Mouse (Mus musculus) CD8-positive naive resting alpha-beta T cell, adult 57 days (primary cell): Measurements from ENCODE around the gene Foxn2. TPM values are rescaled to one million over a fixed set of nuclear protein-coding genes. Genes with fewer than 3 reads are reported as not detected.

Source experiments
- total RNA-seq: library from RNA; stranded (reverse); gene quantifications from one replicate; pipeline ENCODE4 v1.2.4, GENCODE M21; 2023

Gene Foxn2
- total RNA-seq = 52.8 TPM

DNA sequence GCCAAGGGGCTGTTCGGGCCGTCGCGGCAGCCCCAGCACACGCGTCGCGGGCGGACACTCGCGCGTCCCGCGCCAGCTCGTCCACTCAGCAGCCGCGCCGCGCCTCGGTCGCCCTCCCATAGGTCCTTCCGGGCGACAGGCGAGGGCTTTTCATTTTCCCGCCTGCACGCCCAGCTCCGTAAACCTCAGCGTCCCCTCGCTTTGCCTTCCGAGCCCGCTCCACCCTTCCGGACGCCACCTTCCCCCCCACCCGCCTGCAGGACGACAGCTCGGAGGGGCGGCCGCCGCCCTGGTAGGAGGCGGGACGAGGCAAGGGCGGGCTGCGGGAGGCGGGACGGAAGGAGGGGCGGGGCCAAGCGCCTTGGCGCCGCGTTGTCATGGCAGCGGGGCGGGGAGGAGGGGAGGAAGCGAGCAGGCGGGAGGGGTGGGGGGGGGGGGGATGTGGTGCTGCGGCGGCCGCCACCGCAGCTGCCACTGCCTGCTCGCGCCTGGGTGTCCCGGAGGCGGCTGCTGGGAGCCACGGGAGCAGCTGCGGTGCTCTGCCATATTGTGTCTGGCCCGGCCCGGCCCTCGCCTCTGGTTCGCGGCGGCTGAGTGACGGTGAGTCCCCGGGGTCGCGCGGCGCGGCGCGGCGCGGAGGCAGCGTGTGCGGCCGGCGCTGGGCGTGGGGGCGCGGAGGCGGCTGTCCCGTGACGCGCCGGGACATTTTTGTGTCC lies at the start of gene Foxn2:
Foxn2 (plus strand) TSS at position 427 of the 716 bp plus-strand sequence.

DNA sequence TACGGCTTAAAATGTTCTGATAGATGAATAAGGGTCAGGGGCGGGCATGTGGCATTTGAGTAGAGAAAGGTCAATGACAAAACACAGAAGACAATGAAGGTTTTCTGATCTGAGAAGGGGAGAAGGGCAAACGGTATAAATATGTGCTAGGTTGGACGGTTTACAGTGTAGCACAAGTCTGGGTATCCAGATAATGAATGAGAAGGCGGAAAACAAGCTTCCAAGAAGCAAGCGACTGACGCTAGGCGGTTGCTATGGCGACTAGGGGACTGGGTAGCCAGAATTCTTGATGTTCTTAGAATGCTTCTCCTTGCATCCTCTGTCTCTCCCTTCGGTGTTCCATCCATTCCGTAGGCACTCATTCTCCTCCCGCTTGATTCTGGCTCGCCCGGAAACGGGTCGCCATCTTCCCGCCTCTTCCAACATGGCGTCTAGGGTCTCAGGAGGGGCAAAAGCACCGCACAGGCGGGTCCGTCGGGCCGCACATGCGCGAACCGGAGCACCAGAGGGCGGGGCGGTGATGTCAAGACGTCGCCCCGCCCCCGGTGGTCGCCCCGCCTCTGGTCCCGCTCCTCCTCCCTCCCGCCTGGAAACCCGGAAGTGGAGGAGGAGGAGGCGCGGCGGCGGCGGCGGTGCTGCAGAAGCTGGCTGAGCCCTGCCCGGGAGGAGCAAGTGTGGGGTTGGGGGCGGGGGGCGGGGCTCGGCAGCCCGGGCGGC lies 89.2 kb downstream of the Foxn2 start, which contains the start of gene Ppp1r21:
Ppp1r21 (plus strand) TSS at position 600 of the 717 bp plus-strand sequence.

Other genes starting within 250 kb of the Foxn2 start
- gene Ppp1r21, start 89.4 kb downstream of the Foxn2 start, total RNA-seq = 52.6 TPM
- 2.6 TPM for gene Ston1, start 157.0 kb downstream of the Foxn2 start, total RNA-seq
- not detected for gene Gtf2a1l, start 227.9 kb downstream of the Foxn2 start, total RNA-seq